ENCODE assay signal across 8 mouse cellular contexts in the genomic region with DNA sequence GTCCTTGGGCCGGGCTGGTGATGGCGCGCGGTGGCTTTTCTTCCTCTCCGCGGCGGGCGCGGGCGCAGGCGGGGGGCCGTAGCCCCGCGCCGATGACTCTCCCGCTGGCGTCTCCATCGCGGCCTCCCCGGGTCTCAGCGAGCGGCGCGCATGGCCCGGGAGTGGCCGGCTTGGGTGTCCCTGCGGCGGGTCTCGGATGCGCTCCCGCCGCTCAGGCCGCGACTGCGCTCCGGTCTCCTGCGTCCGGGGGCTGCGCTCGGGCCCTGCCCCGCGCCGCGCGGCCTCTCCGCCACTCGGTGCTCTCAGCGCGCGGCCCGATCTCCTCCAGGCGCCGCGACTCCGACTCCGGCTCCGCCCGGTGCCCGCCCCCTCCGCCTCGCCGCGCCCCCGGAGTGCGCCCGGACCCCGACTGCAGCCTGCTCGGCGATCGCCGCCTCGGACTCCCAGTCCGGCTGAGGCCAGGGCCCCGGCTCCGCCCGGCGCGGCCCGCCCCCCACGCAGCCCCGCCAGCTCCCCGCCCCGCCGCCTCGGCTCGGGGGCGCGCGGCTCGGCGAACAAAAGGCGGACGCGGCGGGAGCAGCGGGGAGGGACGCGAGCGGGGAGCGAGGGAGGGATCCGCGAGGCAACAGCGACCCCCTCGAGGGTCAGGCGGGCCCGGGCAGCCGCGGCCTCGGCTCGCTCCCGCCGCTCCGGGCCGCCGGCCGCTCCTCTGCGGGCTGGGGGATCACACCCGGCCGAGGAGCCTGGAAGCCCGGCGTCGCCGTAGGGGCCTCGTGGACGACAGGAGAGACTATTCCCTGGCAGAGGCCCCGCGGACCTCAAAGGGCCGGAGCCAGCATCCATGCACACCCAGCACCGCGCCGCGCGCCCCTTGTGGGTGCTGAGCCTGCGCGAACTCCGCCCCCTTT. TPM values are rescaled to one million over a fixed set of nuclear protein-coding genes. Genes with fewer than 3 reads are reported as not detected.
A peak's percentile ranks its signal among the peaks of the same experiment; 100 is the strongest.
DNase-seq lines count a peak whose midpoint lies in the region; ATAC-seq and TF ChIP-seq lines count a peak whose summit lies in the region.

Soga1 (minus strand) TSS at position 462 of the 908 bp plus-strand sequence.

- peak within 1 kb of the TSS; percentile 37 for H3K4me3 ChIP-seq in cortical plate, adult 2 months (ENCODE audit: insufficient read depth, low read length)
- H3K4me3 ChIP-seq in intestine, embryonic 14.5 days (ENCODE audit: low read depth, low read length) = peak within 1 kb of the TSS; percentile 53
- peak within 1 kb of the TSS; percentile 74 for H3K4me3 ChIP-seq in small intestine, adult 2 months (ENCODE audit: low read depth, low read length)

- peak within 1 kb of the TSS; percentile 84 for H3K27ac ChIP-seq in cortical plate, adult 2 months (ENCODE audit: insufficient read depth, low read length)
- peak within 1 kb of the TSS; percentile 95 for H3K27ac ChIP-seq in intestine, embryonic 14.5 days (ENCODE audit: low read depth)
- 0 out of 2 replicates have a peak within 1 kb of the TSS, but pooled peaks have one; percentile 18 for H3K27ac ChIP-seq in small intestine, adult 2 months (ENCODE audit: insufficient read depth, low read depth, low read length)

- TF ChIP-seq POLR2A in cortical plate, adult 2 months (IDR thresholded peaks at IDR 0.05; ENCODE audit: extremely low read depth, insufficient read depth, low read length) = no peak
- TF ChIP-seq POLR2A in small intestine, adult 2 months (IDR thresholded peaks at IDR 0.05; ENCODE audit: low read depth, low read length) = no peak

- no peaks in the 10 kb centered on the region for H3K27me3 ChIP-seq in intestine, embryonic 14.5 days (replicated peaks; ENCODE audit: control insufficient read depth, insufficient read depth, low read length)
- H3K27me3 ChIP-seq in small intestine, adult 2 months (ENCODE audit: control insufficient read depth, insufficient read depth, low read length) = peaks cover 22% of the 10 kb centered on the region

- peak; percentile 90 to 91 for DNase-seq in adrenal gland, adult 18-20 months (ENCODE audit: low spot score in 2 of 2)
- DNase-seq in gastrocnemius, postnatal 14 days = peak; percentile 93
- DNase-seq in intestine, embryonic 14.5 days (ENCODE audit: low spot score) = peak; percentile 91
- DNase-seq in left cerebral cortex, postnatal 25 days (ENCODE audit: low spot score in 2 of 2) = peak; percentile 77 to 78

- peak within 1 kb of the TSS; percentile 94 for H3K9ac ChIP-seq in intestine, embryonic 14.5 days (ENCODE audit: low read length)

- intact Hi-C loops in gastrocnemius, postnatal 14 days (cut with DNase I; ENCODE audit: low total_unique reads) = loop anchor here (5.0 kb wide), 1 partner anchor 42 kb away; no protein-coding TSS in a partner anchor
- intact Hi-C loops in left cerebral cortex, postnatal 25 days (cut with DNase I) = loop anchor here (5.0 kb wide), 1 partner anchor 37 kb away; no protein-coding TSS in a partner anchor

- under 1% methylated on average over 107 of the region's 136 CpGs for WGBS in intestine, embryonic 14.5 days
- 1% methylated on average over 125 of the region's 136 CpGs for WGBS in small intestine, adult 2 months

- 0 out of 2 replicates have a peak, but pooled peaks cover 6% of the 10 kb centered on the region for H3K36me3 ChIP-seq in intestine, embryonic 14.5 days (ENCODE audit: control insufficient read depth, insufficient read depth, low read length)
- no peaks in the 10 kb centered on the region for H3K36me3 ChIP-seq in small intestine, adult 2 months (ENCODE audit: control insufficient read depth, insufficient read depth, low read length)

- ATAC-seq in intestine, embryonic 14.5 days (replicated peaks; ENCODE audit: low FRiP score, low TSS enrichment, low read depth) = peak; percentile 91
- peak; percentile 41 for ATAC-seq in megakaryocyte progenitor cell, adult 5-6 weeks (replicated peaks; ENCODE audit: poor library complexity)
- ATAC-seq in megakaryocyte-erythroid progenitor cell, adult 5-6 weeks (replicated peaks; ENCODE audit: low FRiP score, low TSS enrichment, poor library complexity, severe bottlenecking) = no peak

- H3K9me3 ChIP-seq in intestine, embryonic 14.5 days (ENCODE audit: control insufficient read depth, low read length) = no peaks in the 10 kb centered on the region

- peaks cover 6% of the 10 kb centered on the region for H3K4me1 ChIP-seq in cortical plate, adult 2 months (ENCODE audit: control insufficient read depth, insufficient read depth, low read length)
- peaks cover 40% of the 10 kb centered on the region for H3K4me1 ChIP-seq in intestine, embryonic 14.5 days (replicated peaks; ENCODE audit: control insufficient read depth, insufficient read depth, low read length)
- H3K4me1 ChIP-seq in small intestine, adult 2 months (ENCODE audit: control insufficient read depth, insufficient read depth, insufficient read length, low read length) = peaks cover 8% of the 10 kb centered on the region

- 0 out of 2 replicates have a peak, but pooled peaks have one; percentile 1 for TF ChIP-seq CTCF in cortical plate, adult 2 months (IDR thresholded peaks at IDR 0.05; ENCODE audit: extremely low read depth, insufficient read depth, low read length)
- no peak for TF ChIP-seq CTCF in small intestine, adult 2 months (IDR thresholded peaks at IDR 0.05; ENCODE audit: extremely low read depth, insufficient read length, insufficient replicate concordance, low read depth, low read length)

- peak within 1 kb of the TSS; percentile 91 for H3K4me2 ChIP-seq in intestine, embryonic 14.5 days (ENCODE audit: low read length)

RNA-seq across cellular contexts. Expression of gene Soga1, which starts in this region (rescaled TPM):
- total RNA-seq in adrenal gland, adult 18-20 months (2021) = 10 to 100 TPM; 31.4 to 36.2 TPM
- polyA plus RNA-seq in cortical plate, adult 2 months (2012; rRNA removed) = 5.8 and 6.8 TPM in 2 replicates
- 10 to 100 TPM; 11.1 to 12.2 TPM for total RNA-seq in gastrocnemius, postnatal 14 days (2021)
- 4.7 and 6.1 TPM in 2 replicates for polyA plus RNA-seq in intestine, embryonic 14.5 days (2014; fragmentation: Nextera tagmentation; extraction: Ambion mirVana)
- total RNA-seq in left cerebral cortex, postnatal 25 days (2021) = 10 to 100 TPM; 19.8 to 24.6 TPM
- total RNA-seq in megakaryocyte progenitor cell, adult 5-6 weeks (2015) = 1.9 and 2.9 TPM in 2 replicates
- 2.3 and 2.4 TPM in 2 replicates for total RNA-seq in megakaryocyte progenitor cell, adult 5-6 weeks (2017)
- polyA plus RNA-seq in small intestine, adult 2 months (2012; rRNA removed) = 4.6 and 6.3 TPM in 2 replicates
- 11.0 and 11.7 TPM in 2 replicates for total RNA-seq in megakaryocyte-erythroid progenitor cell, adult 5-6 weeks (2014; fragmentation: Nextera tagmentation)
- total RNA-seq in megakaryocyte-erythroid progenitor cell, adult 5-6 weeks (2017) = 5.6 and 8.6 TPM in 2 replicates

Comparison
In these comparisons a context has a peak if more than half of its experiments do, and no peak if none do; other contexts are left out.
1. H3K27ac ChIP-seq: peak in every context shown above with its lines; median percentile 95 in intestine, embryonic 14.5 days; 84 in cortical plate, adult 2 months; 18 in small intestine, adult 2 months.